Mouse (Mus musculus) CH12.LX (cell line): ENCODE results near the gene E2f2. TPM values are rescaled to one million over a fixed set of nuclear protein-coding genes. Genes with fewer than 3 reads are reported as not detected.

Source experiments
- DNase-seq: peaks from one replicate; pipeline ENCODE4 v3.0.0-alpha.2; 2013; ENCODE audit errors: extremely low read depth
- H3K27ac ChIP-seq: 2 replicates; pipeline ENCODE4 v1.5.1; 2012; ENCODE audit warnings: low read depth, mild to moderate bottlenecking, control low read depth, moderate library complexity; ENCODE audit not compliant: insufficient read depth
- H3K27me3 ChIP-seq: replicated peaks from 2 replicates; pipeline ENCODE3; 2012; ENCODE audit warnings: inconsistent platforms
- H3K36me3 ChIP-seq, 2 experiments: replicated peaks in 1 of 2; 2 replicates each; pipeline versions ENCODE3 to v1.6.1; 2012; ENCODE audit warnings: inconsistent platforms in 1 of 2, low read length in 1 of 2, mild to moderate bottlenecking in 1 of 2, mixed read lengths in 1 of 2, moderate library complexity in 1 of 2; ENCODE audit not compliant: control insufficient read depth in 1 of 2, insufficient read depth in 1 of 2
- H3K4me1 ChIP-seq, 2 experiments: 2 replicates each; pipeline ENCODE4 v1.6.1; 2012; ENCODE audit warnings: inconsistent platforms in 1 of 2, moderate library complexity in 1 of 2; ENCODE audit not compliant: insufficient read depth in 2 of 2, control insufficient read depth in 1 of 2
- H3K4me2 ChIP-seq: 2 replicates; pipeline ENCODE4 v1.6.1; 2012; ENCODE audit warnings: low read depth, mild to moderate bottlenecking, control low read depth; ENCODE audit not compliant: poor library complexity, insufficient read depth, severe bottlenecking
- H3K4me3 ChIP-seq, 3 experiments: fragments of 150-350 bp in 1 of 3; sonication (generic) in 1 of 3; replicated peaks in 1 of 3; 2 replicates each; pipeline versions ENCODE3 to v1.5.1; 2011 to 2012; ENCODE audit warnings: low read depth in 2 of 3, low read length in 2 of 3, mild to moderate bottlenecking in 2 of 3, moderate library complexity in 2 of 3, control low read depth in 1 of 3, improper control_type of control experiment in 1 of 3, inconsistent platforms in 1 of 3, mixed read lengths in 1 of 3; ENCODE audit not compliant: poor library complexity in 1 of 3
- H3K79me2 ChIP-seq: replicated peaks from 2 replicates; pipeline ENCODE4 v1.6.1; 2012; ENCODE audit warnings: mild to moderate bottlenecking, moderate library complexity; ENCODE audit not compliant: control insufficient read depth, poor library complexity, insufficient read depth, severe bottlenecking; ENCODE audit errors: extremely low read depth
- H3K9ac ChIP-seq: 2 replicates; pipeline ENCODE4 v1.6.1; 2012; ENCODE audit warnings: low read depth, mild to moderate bottlenecking, control low read depth, moderate library complexity; ENCODE audit not compliant: insufficient read depth
- H3K9me3 ChIP-seq: replicated peaks from 2 replicates; pipeline ENCODE3; 2012; ENCODE audit warnings: low read length, inconsistent platforms, mixed read lengths
- BHLHE40 ChIP-seq: IDR thresholded peaks from 2 replicates; pipeline ENCODE4 v1.6.1; 2011; ENCODE audit warnings: mild to moderate bottlenecking, low read depth, low read length, improper control_type of control experiment
- CHD1 ChIP-seq: IDR thresholded peaks from 2 replicates; pipeline ENCODE4 v1.6.1; 2012; ENCODE audit warnings: low read depth, low read length, improper control_type of control experiment, inconsistent platforms
- CHD2 ChIP-seq: IDR thresholded peaks from 2 replicates; pipeline ENCODE4 v1.6.1; 2011; ENCODE audit warnings: low read length, improper control_type of control experiment
- ELF1 ChIP-seq: IDR thresholded peaks from 2 replicates; pipeline ENCODE4 v1.6.1; 2014; ENCODE audit warnings: low read depth, mild to moderate bottlenecking, inconsistent platforms, low read length, improper control_type of control experiment
- IRF4 ChIP-seq: IDR thresholded peaks from 2 replicates; pipeline ENCODE4 v1.6.1; 2014; ENCODE audit warnings: low read depth, mild to moderate bottlenecking, inconsistent platforms, low read length, improper control_type of control experiment
- JUND ChIP-seq: conservative IDR thresholded peaks from 2 replicates; pipeline ENCODE4 v1.6.1; 2011; ENCODE audit warnings: low read depth, low read length, improper control_type of control experiment
- KAT2A ChIP-seq: IDR thresholded peaks from 2 replicates; pipeline ENCODE4 v1.6.1; 2012; ENCODE audit warnings: low read length, improper control_type of control experiment, inconsistent platforms; ENCODE audit not compliant: insufficient replicate concordance
- MEF2A ChIP-seq: IDR thresholded peaks from 2 replicates; pipeline ENCODE4 v1.6.1; 2014; ENCODE audit warnings: low read depth, mild to moderate bottlenecking, inconsistent platforms, low read length, improper control_type of control experiment, borderline replicate concordance
- MXI1 ChIP-seq: IDR thresholded peaks from 2 replicates; pipeline ENCODE4 v1.6.1; 2011; ENCODE audit warnings: mild to moderate bottlenecking, low read depth, low read length, improper control_type of control experiment
- NRF1 ChIP-seq: IDR thresholded peaks from 2 replicates; pipeline ENCODE4 v1.6.1; 2014; ENCODE audit warnings: low read depth, mild to moderate bottlenecking, inconsistent platforms, low read length, improper control_type of control experiment, moderate library complexity
- POLR2A ChIP-seq: IDR thresholded peaks from 2 replicates; pipeline ENCODE4 v1.6.1; 2011; ENCODE audit warnings: low read depth, mild to moderate bottlenecking, improper control_type of control experiment, low read length
- POLR2AphosphoS2 ChIP-seq: IDR thresholded peaks from 2 replicates; pipeline ENCODE4 v1.6.1; 2011; ENCODE audit warnings: low read depth, low read length, improper control_type of control experiment
- RAD21 ChIP-seq: IDR thresholded peaks from 2 replicates; pipeline ENCODE4 v1.6.1; 2011; ENCODE audit warnings: low read depth, mild to moderate bottlenecking, low read length, improper control_type of control experiment, moderate library complexity
- RCOR1 ChIP-seq: conservative IDR thresholded peaks from 2 replicates; pipeline ENCODE4 v1.6.1; 2012; ENCODE audit warnings: low read depth, mild to moderate bottlenecking, inconsistent platforms, low read length, improper control_type of control experiment
- TBP ChIP-seq: conservative IDR thresholded peaks from 2 replicates; pipeline ENCODE4 v1.6.1; 2011; ENCODE audit warnings: low read depth, low read length, improper control_type of control experiment
- TCF12 ChIP-seq: IDR thresholded peaks from 2 replicates; pipeline ENCODE4 v1.6.1; 2014; ENCODE audit warnings: low read depth, mild to moderate bottlenecking, inconsistent platforms, low read length, improper control_type of control experiment
- UBTF ChIP-seq: IDR thresholded peaks from 2 replicates; pipeline ENCODE4 v1.6.1; 2012; ENCODE audit warnings: low read depth, mild to moderate bottlenecking, inconsistent platforms, low read length, improper control_type of control experiment, moderate library complexity
- USF2 ChIP-seq: conservative IDR thresholded peaks from 2 replicates; pipeline ENCODE4 v1.6.1; 2011; ENCODE audit warnings: low read depth, low read length, improper control_type of control experiment
- ZC3H11A ChIP-seq: IDR thresholded peaks from 2 replicates; pipeline ENCODE4 v1.6.1; 2012; ENCODE audit warnings: low read depth, mild to moderate bottlenecking, inconsistent platforms, low read length, improper control_type of control experiment
- ZKSCAN1 ChIP-seq: IDR thresholded peaks from 2 replicates; pipeline ENCODE4 v1.6.1; 2012; ENCODE audit warnings: low read depth, inconsistent platforms, low read length, improper control_type of control experiment, borderline replicate concordance
- ZMIZ1 ChIP-seq: IDR thresholded peaks from 2 replicates; pipeline ENCODE4 v1.6.1; 2012; ENCODE audit warnings: low read depth, mild to moderate bottlenecking, inconsistent platforms, low read length, improper control_type of control experiment
- ZNF384 ChIP-seq: IDR thresholded peaks from 2 replicates; pipeline ENCODE4 v1.6.1; 2012; ENCODE audit warnings: low read depth, low read length, improper control_type of control experiment, inconsistent platforms
- dilution Hi-C: fragments of 300-500 bp; cut with MboI; formaldehyde crosslinking; loops from 2 replicates; pipeline ENCODE4 v1.14.3; 2020; ENCODE audit warnings: low sequenced_read_pairs; ENCODE audit not compliant: extremely low pct_unique_long_range_greater_than_20kb, extremely low pct_ligation_motif_present
- in situ Hi-C: fragments of 300-500 bp; cut with MboI; formaldehyde crosslinking; loops from 3 replicates; pipeline ENCODE4 v1.14.3; 2019; ENCODE audit warnings: low sequenced_read_pairs, low pct_ligation_motif_present, low pct_unique_long_range_greater_than_20kb, mixed read lengths
- polyA plus RNA-seq: library from polyadenylated mRNA; unstranded; fragments of >175 nt; gene quantifications from 2 replicates; pipeline ENCODE4 v1.2.1, GENCODE M21; 2012; ENCODE audit warnings: low read depth; ENCODE audit not compliant: insufficient read length
- total RNA-seq, 2 experiments: library from RNA; depleted of rRNA; stranded (reverse); fragments of 300-350 nt in 1 of 2; fragments of >200 nt in 1 of 2; gene quantifications; 2 replicates each; pipeline ENCODE4 v1.2.3; 2012 to 2014

The E2f2 gene
- total and polyA plus RNA-seq, 3 experiments, result 3.9 to 7.2 (median 4.4) TPM

- Histone ChIP-seq H3K4me2 (peak overlapping the region; percentile 95), H3K79me2 (peaks cover 36% of the 10 kb centered on the region), H3K4me1 (peaks cover 27 to 65% of the 10 kb centered on the region in 2 experiments), H3K27me3 (peaks cover 9% of the 10 kb centered on the region), H3K9me3 (no peaks in the 10 kb centered on the region), H3K27ac (peak overlapping the region; percentile 65), H3K4me3 (peak overlapping the region; percentile 72 to 83 (median 76)), H3K36me3 (peaks cover 0 to 4% of the 10 kb centered on the region in 2 experiments), H3K9ac (peak overlapping the region; percentile 76)
- no peak for DNase-seq
- dilution Hi-C loops, result no loop called here
- in situ Hi-C loops, result no loop called here
- TF ChIP-seq CHD1, result 0 out of 2 replicates have a peak, but pooled peaks have one; percentile 14
- TF ChIP-seq UBTF, result no peak
- peak; percentile 16; the same call in 1 of the 2 replicates for TF ChIP-seq IRF4
- peak; percentile 61 for TF ChIP-seq TCF12
- no peak for TF ChIP-seq ZC3H11A
These were observed 2.3 kb downstream of the E2f2 start for GRCm38 (mm10) chr4:136174216-136175193.

DNA sequence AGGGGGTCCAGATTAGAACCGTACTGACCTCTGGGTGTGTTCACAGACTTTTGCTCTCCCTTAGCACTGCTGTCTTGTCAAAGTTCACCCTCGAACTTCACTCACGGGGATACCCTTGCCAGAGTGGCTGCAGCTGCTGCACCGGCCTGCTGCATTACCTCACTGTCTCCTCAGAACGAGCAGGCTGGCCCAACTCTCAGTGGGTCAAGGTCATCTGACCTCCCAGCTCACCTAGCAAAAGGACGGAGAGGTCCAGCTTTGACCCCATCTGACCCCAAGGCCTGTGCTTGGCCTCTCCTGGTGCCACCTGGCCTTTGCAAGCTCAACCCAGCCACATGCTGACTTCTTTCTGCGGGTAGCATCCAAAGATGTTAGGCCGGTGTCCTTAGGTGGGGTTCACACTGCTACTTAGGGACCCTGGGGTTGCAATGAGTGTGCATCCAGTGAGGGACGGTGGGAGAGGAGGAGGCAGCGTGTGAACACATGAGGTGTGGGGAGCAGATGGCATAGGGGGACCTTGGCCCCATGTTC, 3.9 kb downstream of the E2f2 start:
- no peaks in the 10 kb centered on the region for H3K9me3 ChIP-seq
- TF ChIP-seq CHD1, result no peak
- peak overlapping the region; percentile 84 for H3K27ac ChIP-seq
- H3K4me3 ChIP-seq, result no peak overlapping the region
- DNase-seq, result no peak
- H3K9ac ChIP-seq, result no peak overlapping the region
- dilution Hi-C loops (no loop called here), in situ Hi-C loops (no loop called here)
- H3K79me2 ChIP-seq, result peaks cover 37% of the 10 kb centered on the region
- H3K36me3 ChIP-seq, result peaks cover 0 to 4% of the 10 kb centered on the region in 2 experiments
- no peak overlapping the region for H3K4me2 ChIP-seq
- H3K4me1 ChIP-seq, result peaks cover 27 to 71% of the 10 kb centered on the region in 2 experiments
- H3K27me3 ChIP-seq, result no peaks in the 10 kb centered on the region

GRCm38 (mm10) chr4:136177244-136177611, 5.0 kb downstream of the E2f2 start:
- no peaks in the 10 kb centered on the region for H3K27me3 ChIP-seq
- H3K79me2 ChIP-seq, result peaks cover 37% of the 10 kb centered on the region
- peak; percentile 71 for DNase-seq
- H3K4me2 ChIP-seq, result peak overlapping the region; percentile 93
- peak overlapping the region in 1 of 3 experiments; percentile 10 for H3K4me3 ChIP-seq
- dilution Hi-C loops, result no loop called here
- H3K9ac ChIP-seq, result no peak overlapping the region; the same call in 1 of the 2 replicates
- peaks cover 0 to 4% of the 10 kb centered on the region in 2 experiments for H3K36me3 ChIP-seq
- H3K27ac ChIP-seq, result peak overlapping the region; percentile 84
- H3K4me1 ChIP-seq, result peaks cover 27 to 77% of the 10 kb centered on the region in 2 experiments
- no peaks in the 10 kb centered on the region for H3K9me3 ChIP-seq
- in situ Hi-C loops, result no loop called here
- TF ChIP-seq ZKSCAN1 (peak; percentile 84), MEF2A (peak; percentile 49; the same call in 1 of the 2 replicates), ZMIZ1 (0 out of 2 replicates have a peak, but pooled peaks have one; percentile 22), ELF1 (peak; percentile 47), BHLHE40 (peak; percentile 51), TBP (no peak), ZNF384 (no peak), KAT2A (0 out of 2 replicates have a peak, but pooled peaks have one; percentile 23), IRF4 (no peak), USF2 (no peak), POLR2AphosphoS2 (no peak), RCOR1 (0 out of 2 replicates have a peak, but pooled peaks have one; percentile 9), JUND (no peak), RAD21 (no peak; the same call in 1 of the 2 replicates), NRF1 (0 out of 2 replicates have a peak, but pooled peaks have one; percentile 1), MXI1 (0 out of 2 replicates have a peak, but pooled peaks have one; percentile 16), POLR2A (no peak), CHD2 (no peak), TCF12 (peak; percentile 97)
